Mouse (Mus musculus) midbrain, embryonic 15.5 days (tissue): Measurements from ENCODE around the gene S100a10. TPM values are rescaled to one million over a fixed set of nuclear protein-coding genes. Genes with fewer than 3 reads are reported as not detected.
"Not testable (repeated sequence)": the region's sequence is repeated elsewhere in the genome, so short reads cannot be mapped to it uniquely, and the experiment has no call there.

ENCODE experiments used
- ATAC-seq: fragments of 200-750 bp; cut with Nextera tagmentation; replicated peaks from 2 replicates; pipeline ENCODE4 v1.8.0; 2017; ENCODE audit warnings: moderate TSS enrichment
- H3K27ac ChIP-seq: fragments of 300-500 bp; sonication (generic); 2 replicates; pipeline ENCODE4 v1.5.1; 2015; ENCODE audit warnings: mild to moderate bottlenecking, inconsistent platforms
- H3K27me3 ChIP-seq: fragments of 300-500 bp; sonication (generic); replicated peaks from 2 replicates; pipeline ENCODE4 v1.6.1; 2015; ENCODE audit warnings: inconsistent platforms
- H3K36me3 ChIP-seq: fragments of 300-500 bp; sonication (generic); replicated peaks from 2 replicates; pipeline ENCODE4 v1.6.1; 2015; ENCODE audit warnings: inconsistent platforms
- H3K4me1 ChIP-seq: fragments of 300-500 bp; sonication (generic); 2 replicates; pipeline ENCODE4 v1.6.1; 2015; ENCODE audit warnings: inconsistent platforms
- H3K4me2 ChIP-seq: fragments of 300-500 bp; sonication (generic); 2 replicates; pipeline ENCODE4 v1.6.1; 2015; ENCODE audit warnings: inconsistent platforms, mild to moderate bottlenecking, moderate library complexity
- H3K4me3 ChIP-seq: fragments of 300-500 bp; sonication (generic); 2 replicates; pipeline ENCODE4 v1.5.1; 2015; ENCODE audit warnings: mild to moderate bottlenecking, inconsistent platforms
- H3K9ac ChIP-seq: fragments of 300-500 bp; sonication (generic); 2 replicates; pipeline ENCODE4 v1.6.1; 2015; ENCODE audit warnings: mild to moderate bottlenecking, inconsistent platforms
- H3K9me3 ChIP-seq: fragments of 300-500 bp; sonication (generic); 2 replicates; pipeline ENCODE4 v1.6.1; 2016; ENCODE audit warnings: inconsistent platforms
- WGBS: fragments of 180-500 bp; shearing (Covaris S2); methylation state at CpG from one replicate; pipeline ENCODE4 v1.1.7; 2015; ENCODE audit warnings: mixed read lengths; 5-methylcytosine and 5-hydroxymethylcytosine counted together
- polyA plus RNA-seq: library from polyadenylated mRNA; unstranded; fragments of >200 nt; fragmentation: Nextera tagmentation; extraction: Ambion mirVana; gene quantifications from 2 replicates; pipeline ENCODE4 v1.2.1, GENCODE M21; 2015

The S100a10 gene
- polyA plus RNA-seq, 1 experiment from 2014 or later = 90.5 TPM

- peaks cover 10% of the 10 kb centered on the region for H3K4me1 ChIP-seq
- no peak for ATAC-seq
- H3K36me3 ChIP-seq = no peaks in the 10 kb centered on the region
- H3K4me3 ChIP-seq = no peak overlapping the region
- peak overlapping the region; percentile 93; the same call in 1 of the 2 replicates for H3K4me2 ChIP-seq
- H3K27ac ChIP-seq = no peak overlapping the region
- 86% methylated on average over 8 of the region's 8 CpGs for WGBS
- H3K27me3 ChIP-seq = peaks cover 5% of the 10 kb centered on the region
- H3K9me3 ChIP-seq = no peaks in the 10 kb centered on the region
- H3K9ac ChIP-seq = no peak overlapping the region
Observed at GRCm38 (mm10) chr3:93521462-93522057, 33.3 kb upstream of the S100a10 start.

GRCm38 (mm10) chr3:93522611-93523010 lies 32.3 kb upstream of the S100a10 start:
- Histone ChIP-seq H3K4me2 (no peak overlapping the region), H3K9ac (no peak overlapping the region), H3K27ac (no peak overlapping the region), H3K4me3 (no peak overlapping the region), H3K36me3 (no peaks in the 10 kb centered on the region), H3K27me3 (peaks cover 5% of the 10 kb centered on the region), H3K4me1 (peaks cover 10% of the 10 kb centered on the region), H3K9me3 (no peaks in the 10 kb centered on the region)
- ATAC-seq = no peak
- 41% methylated on average over 7 of the region's 7 CpGs for WGBS

- Histone ChIP-seq H3K4me2 (no peak overlapping the region), H3K36me3 (no peaks in the 10 kb centered on the region), H3K27me3 (no peaks in the 10 kb centered on the region), H3K9me3 (no peaks in the 10 kb centered on the region), H3K4me1 (no peaks in the 10 kb centered on the region), H3K9ac (no peak overlapping the region), H3K27ac (no peak overlapping the region), H3K4me3 (no peak overlapping the region)
- WGBS = 94% methylated on average over 3 of the region's 3 CpGs
- no peak for ATAC-seq
Observed at GRCm38 (mm10) chr3:93527300-93527699, 27.6 kb upstream of the S100a10 start.

GRCm38 (mm10) chr3:93528807-93529206 lies 26.1 kb upstream of the S100a10 start:
- 84% methylated on average over 5 of the region's 5 CpGs for WGBS
- H3K4me3 ChIP-seq = no peak overlapping the region
- no peak for ATAC-seq

GRCm38 (mm10) chr3:93537068-93537576 lies 17.8 kb upstream of the S100a10 start:
- Histone ChIP-seq H3K9ac (no peak overlapping the region), H3K9me3 (no peaks in the 10 kb centered on the region), H3K27ac (no peak overlapping the region), H3K4me3 (no peak overlapping the region), H3K4me2 (no peak overlapping the region), H3K4me1 (no peaks in the 10 kb centered on the region), H3K27me3 (no peaks in the 10 kb centered on the region), H3K36me3 (no peaks in the 10 kb centered on the region)
- no peak for ATAC-seq
- WGBS = 48% methylated on average over 2 of the region's 2 CpGs

More at GRCm38 (mm10) chr3:93528807-93529206, 26.1 kb upstream of the S100a10 start:
- H3K9me3 ChIP-seq = no peaks in the 10 kb centered on the region
- no peak overlapping the region for H3K4me2 ChIP-seq
- no peaks in the 10 kb centered on the region for H3K27me3 ChIP-seq
- H3K4me1 ChIP-seq = no peaks in the 10 kb centered on the region
- no peaks in the 10 kb centered on the region for H3K36me3 ChIP-seq
- H3K9ac ChIP-seq = no peak overlapping the region
- no peak overlapping the region for H3K27ac ChIP-seq

GRCm38 (mm10) chr3:93538486-93538885 lies 16.4 kb upstream of the S100a10 start:
- H3K9ac ChIP-seq = no peak overlapping the region
- 85% methylated on average over 2 of the region's 2 CpGs for WGBS
- H3K27me3 ChIP-seq = no peaks in the 10 kb centered on the region
- H3K4me3 ChIP-seq = no peak overlapping the region
- no peak for ATAC-seq
- no peak overlapping the region for H3K4me2 ChIP-seq
- H3K4me1 ChIP-seq = no peaks in the 10 kb centered on the region
- no peaks in the 10 kb centered on the region for H3K9me3 ChIP-seq
- no peaks in the 10 kb centered on the region for H3K36me3 ChIP-seq
- no peak overlapping the region for H3K27ac ChIP-seq

- no peak overlapping the region for H3K4me2 ChIP-seq
- no peak for ATAC-seq
- 69% methylated on average over 2 of the region's 2 CpGs for WGBS
- H3K4me1 ChIP-seq = no peaks in the 10 kb centered on the region
- H3K9me3 ChIP-seq = no peaks in the 10 kb centered on the region
- H3K4me3 ChIP-seq = no peak overlapping the region
- no peak overlapping the region for H3K27ac ChIP-seq
- H3K36me3 ChIP-seq = no peaks in the 10 kb centered on the region
- H3K9ac ChIP-seq = no peak overlapping the region
- H3K27me3 ChIP-seq = no peaks in the 10 kb centered on the region
Observed at GRCm38 (mm10) chr3:93541501-93541900, 13.4 kb upstream of the S100a10 start.

GRCm38 (mm10) chr3:93544170-93544569 lies 10.7 kb upstream of the S100a10 start:
- WGBS = 83% methylated on average over 6 of the region's 6 CpGs

GRCm38 (mm10) chr3:93547099-93547648 lies 7.7 kb upstream of the S100a10 start:
- no peaks in the 10 kb centered on the region for H3K27me3 ChIP-seq
- H3K4me1 ChIP-seq = no peaks in the 10 kb centered on the region
- peak; percentile 52; the same call in 1 of the 2 replicates for ATAC-seq
- H3K36me3 ChIP-seq = no peaks in the 10 kb centered on the region
- no peaks in the 10 kb centered on the region for H3K9me3 ChIP-seq
- no peak overlapping the region for H3K4me2 ChIP-seq
- no peak overlapping the region for H3K27ac ChIP-seq
- H3K9ac ChIP-seq = no peak overlapping the region
- no peak overlapping the region for H3K4me3 ChIP-seq
- WGBS = 36% methylated on average over 7 of the region's 7 CpGs

More at GRCm38 (mm10) chr3:93544170-93544569, 10.7 kb upstream of the S100a10 start:
- not testable (repeated sequence) for H3K9me3 ChIP-seq, H3K4me2 ChIP-seq, H3K27me3 ChIP-seq, H3K9ac ChIP-seq, ATAC-seq, H3K27ac ChIP-seq, H3K4me1 ChIP-seq, H3K36me3 ChIP-seq, H3K4me3 ChIP-seq

- no peak for ATAC-seq
- no peak overlapping the region for H3K9ac ChIP-seq
- no peak overlapping the region for H3K27ac ChIP-seq
- no peaks in the 10 kb centered on the region for H3K9me3 ChIP-seq
- no peak overlapping the region for H3K4me2 ChIP-seq
- H3K4me3 ChIP-seq = no peak overlapping the region
- H3K27me3 ChIP-seq = no peaks in the 10 kb centered on the region
- no peaks in the 10 kb centered on the region for H3K36me3 ChIP-seq
- no peaks in the 10 kb centered on the region for H3K4me1 ChIP-seq
- 87% methylated on average over 20 of the region's 20 CpGs for WGBS
Observed at GRCm38 (mm10) chr3:93547749-93548540, 6.9 kb upstream of the S100a10 start.

- no peak for ATAC-seq
- H3K27me3 ChIP-seq = no peaks in the 10 kb centered on the region
- H3K4me3 ChIP-seq = no peak overlapping the region
- WGBS = 70% methylated on average over 4 of the region's 6 CpGs
- H3K27ac ChIP-seq = no peak overlapping the region
- H3K9ac ChIP-seq = no peak overlapping the region
- no peaks in the 10 kb centered on the region for H3K4me1 ChIP-seq
- H3K9me3 ChIP-seq = no peaks in the 10 kb centered on the region
- H3K4me2 ChIP-seq = no peak overlapping the region
- H3K36me3 ChIP-seq = no peaks in the 10 kb centered on the region
Observed at GRCm38 (mm10) chr3:93548541-93549266, 6.2 kb upstream of the S100a10 start.

GRCm38 (mm10) chr3:93549986-93550385 lies 4.9 kb upstream of the S100a10 start:
- Histone ChIP-seq H3K4me2 (no peak overlapping the region), H3K4me3 (no peak overlapping the region), H3K27me3 (no peaks in the 10 kb centered on the region), H3K4me1 (peaks cover 5% of the 10 kb centered on the region), H3K9me3 (no peaks in the 10 kb centered on the region), H3K36me3 (no peaks in the 10 kb centered on the region), H3K27ac (no peak overlapping the region), H3K9ac (no peak overlapping the region)
- WGBS = 89% methylated on average over 4 of the region's 4 CpGs
- no peak for ATAC-seq
